Mouse (Mus musculus): ENCODE measurements around the gene Myg1.

DNA sequence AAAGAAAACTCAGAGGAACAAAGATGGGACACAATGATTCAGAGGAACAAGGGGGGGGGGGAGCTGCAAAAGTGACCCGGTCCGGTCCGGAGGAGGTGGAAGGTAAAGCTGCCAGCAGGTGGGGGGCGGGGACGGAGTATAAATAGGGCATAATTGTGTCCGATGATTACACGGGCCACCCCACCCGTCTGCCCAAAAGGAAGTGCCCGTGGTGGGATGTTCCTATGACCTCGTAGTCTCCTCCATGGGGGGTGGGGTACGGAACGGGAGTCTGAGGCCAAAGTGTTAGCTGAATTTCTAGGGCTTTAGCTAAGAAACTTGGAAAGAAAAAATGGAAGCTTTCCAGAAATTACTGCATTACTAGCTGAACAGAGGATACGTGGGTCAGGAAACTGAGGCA lies 38.5 kb downstream of the Myg1 start:
- no peak for TF ChIP-seq POLR2A (IDR thresholded peaks at IDR 0.05; ENCODE audit: borderline replicate concordance, control insufficient read depth, low read depth, low read length)
- no peak for TF ChIP-seq CTCF (IDR thresholded peaks at IDR 0.05; ENCODE audit: control insufficient read depth, insufficient read depth, low read length)
